Mouse (Mus musculus): Measurements from ENCODE around the gene Trmu.

DNA sequence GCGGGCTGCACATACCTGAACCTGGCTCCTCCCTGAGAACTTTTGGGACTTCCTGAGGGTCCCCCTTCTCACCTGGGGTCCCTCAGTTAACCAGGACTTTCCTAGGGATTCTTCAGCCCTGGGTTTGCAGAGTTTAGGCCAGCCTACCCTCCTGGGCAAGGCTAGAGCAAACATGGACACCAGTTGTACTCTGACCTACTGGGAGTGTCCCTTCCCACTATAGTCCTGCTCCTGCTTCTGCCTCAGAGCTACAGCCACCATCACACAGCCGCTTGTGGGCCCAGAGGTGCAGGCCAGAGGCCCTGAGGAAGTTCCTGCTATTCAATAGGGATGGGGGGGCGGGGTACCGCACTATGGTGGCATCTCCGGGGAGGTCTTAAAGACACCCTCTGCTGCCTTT, 49.6 kb upstream of the Trmu start:
- TF ChIP-seq CTCF (IDR thresholded peaks at IDR 0.05; ENCODE audit: low read depth): no peak
- TF ChIP-seq EP300 (IDR thresholded peaks at IDR 0.05; ENCODE audit: low read depth): no peak
